Mouse (Mus musculus): ENCODE measurements around the gene Slc6a20a. TPM values are rescaled to one million over a fixed set of nuclear protein-coding genes. Genes with fewer than 3 reads are reported as not detected.
"Not testable (repeated sequence)": the region's sequence is repeated elsewhere in the genome, so short reads cannot be mapped to it uniquely, and the experiment has no call there.

Slc6a20a gene
- not detected for total RNA-seq (2021)
- long read RNA-seq, experiment 1 = 0 reads
- long read RNA-seq, experiment 2 = 0 reads

DNA sequence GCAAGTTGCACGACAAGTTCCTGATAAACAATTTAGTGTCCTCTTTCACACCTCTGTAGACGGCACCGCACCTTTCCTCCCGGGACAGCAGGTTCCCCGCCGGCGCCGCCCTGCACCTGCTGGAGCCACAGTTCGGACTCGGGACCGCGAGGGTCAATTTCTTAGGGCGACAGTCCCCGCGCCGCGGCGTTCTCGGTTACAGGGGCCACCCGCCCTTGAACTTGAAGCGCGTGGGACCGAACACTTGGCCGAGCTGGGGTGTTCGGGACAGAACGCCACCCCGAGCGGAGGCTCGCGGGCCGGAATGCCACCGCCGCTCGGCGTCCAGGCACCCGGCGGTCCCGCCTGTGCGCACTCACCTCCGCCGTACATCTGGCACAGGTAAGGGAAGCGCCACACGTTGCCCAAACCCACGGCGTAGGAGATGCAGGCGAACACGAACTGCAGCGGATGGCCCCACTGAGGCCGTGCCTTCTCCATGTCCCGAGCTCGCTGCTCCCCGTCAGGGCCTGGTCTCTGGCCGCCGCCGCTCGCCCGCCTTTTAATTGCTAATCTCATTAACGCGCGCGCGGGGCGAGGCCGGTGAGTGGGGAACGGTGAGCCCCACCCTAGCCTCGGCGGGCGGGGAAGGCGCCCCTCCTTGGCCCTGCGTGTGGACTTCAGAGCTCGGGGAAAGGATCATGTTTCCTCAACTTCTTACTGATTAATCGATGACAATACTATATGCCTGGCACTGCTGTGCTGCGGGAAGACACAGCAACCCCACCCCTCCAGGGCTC, at the start of gene Slc6a20a, which contains the start of gene Ccr9:
Gene Slc6a20a (minus strand): TSS at position 559 of the 779 bp plus-strand sequence.
Gene Ccr9 (plus strand): TSS at position 113 of the 779 bp plus-strand sequence.
- peak; percentile 10 for DNase-seq

- no peak for DNase-seq
Measured at GRCm38 (mm10) chr9:123722737-123723493, 44.2 kb upstream of the Slc6a20a start.

DNA sequence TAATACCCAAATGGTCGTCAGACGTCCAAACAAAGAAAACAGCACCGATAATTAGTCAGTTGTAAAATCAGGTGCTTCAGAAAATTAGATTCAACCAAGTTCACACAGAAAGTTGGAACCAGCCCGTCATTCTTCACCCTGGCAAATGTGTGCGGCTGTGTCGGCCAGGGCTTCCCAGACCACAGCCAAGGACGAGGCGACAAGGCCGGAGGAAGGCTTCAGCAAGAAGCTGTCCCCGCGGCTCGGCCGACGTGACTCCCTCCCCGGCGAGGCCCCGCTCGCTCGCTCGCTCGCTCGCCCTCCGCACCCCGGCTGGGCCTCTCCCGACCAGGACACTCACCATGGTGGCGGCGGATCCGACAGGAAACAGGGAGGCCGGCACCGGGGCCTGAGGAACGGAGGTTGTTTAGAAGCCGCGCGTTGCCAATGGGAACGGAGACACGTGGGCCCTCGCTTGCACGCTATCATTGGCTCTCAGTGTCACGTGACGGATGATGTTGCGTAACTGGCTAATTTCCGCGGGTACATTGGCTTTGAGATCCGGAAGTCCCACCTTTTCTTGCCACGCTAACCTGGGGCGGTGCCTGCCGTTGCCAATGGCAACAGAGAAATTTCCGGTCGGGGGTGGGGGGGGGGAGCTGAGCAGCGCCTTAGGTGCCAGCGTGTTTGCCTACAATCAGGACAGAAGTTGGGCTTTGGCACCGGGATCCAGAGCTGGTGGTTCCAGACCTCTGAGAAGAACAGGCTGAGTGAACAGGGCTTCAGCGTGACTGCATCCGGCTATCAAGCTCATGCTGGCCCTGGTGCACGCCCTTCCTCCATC, 38.7 kb upstream of the Slc6a20a start, which contains the start of gene Lztfl1:
Gene Lztfl1 (minus strand): TSS at position 512 of the 823 bp plus-strand sequence.
- peak; percentile 94 for DNase-seq

GRCm38 (mm10) chr9:123716301-123716700, 37.6 kb upstream of the Slc6a20a start:
- DNase-seq = no peak

DNA sequence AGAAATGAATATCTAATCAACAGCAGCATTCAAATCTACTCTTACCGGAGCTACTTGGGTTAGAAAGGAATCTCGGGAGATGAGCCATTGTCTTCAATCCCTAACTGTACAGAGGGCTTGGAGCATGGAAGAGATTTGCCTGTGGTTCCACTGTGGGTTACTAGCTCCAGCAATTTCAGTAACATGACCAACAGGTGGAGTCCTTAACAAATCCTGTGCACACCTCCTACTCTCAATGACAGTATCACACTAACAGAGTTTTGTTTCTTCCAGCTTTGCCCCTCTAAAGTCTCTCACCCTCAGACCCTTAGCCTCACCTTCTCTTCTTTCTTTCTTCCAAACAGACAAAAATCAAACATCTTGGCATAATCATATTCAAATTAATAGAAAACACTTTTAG, 34.4 kb upstream of the Slc6a20a start:
- no peak for DNase-seq

DNA sequence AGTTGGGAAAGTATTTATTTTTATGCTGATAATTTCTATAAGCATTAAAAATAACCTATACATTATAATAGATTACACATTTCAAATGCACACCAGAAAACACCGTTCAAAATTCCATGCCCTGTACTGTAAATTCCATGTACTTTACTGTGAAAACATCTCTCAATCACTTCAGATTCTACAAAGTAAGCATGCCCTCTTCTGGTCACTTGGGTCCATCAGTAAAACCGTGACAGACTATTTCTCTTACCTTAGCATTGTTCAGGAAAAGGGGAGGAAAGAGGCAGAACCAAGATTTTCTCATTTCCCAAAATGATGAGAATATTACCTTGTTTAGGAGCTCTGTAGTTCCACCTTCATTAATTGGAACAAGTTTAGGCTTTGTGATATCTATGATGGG, 30.5 kb upstream of the Slc6a20a start:
- no peak for DNase-seq

DNA sequence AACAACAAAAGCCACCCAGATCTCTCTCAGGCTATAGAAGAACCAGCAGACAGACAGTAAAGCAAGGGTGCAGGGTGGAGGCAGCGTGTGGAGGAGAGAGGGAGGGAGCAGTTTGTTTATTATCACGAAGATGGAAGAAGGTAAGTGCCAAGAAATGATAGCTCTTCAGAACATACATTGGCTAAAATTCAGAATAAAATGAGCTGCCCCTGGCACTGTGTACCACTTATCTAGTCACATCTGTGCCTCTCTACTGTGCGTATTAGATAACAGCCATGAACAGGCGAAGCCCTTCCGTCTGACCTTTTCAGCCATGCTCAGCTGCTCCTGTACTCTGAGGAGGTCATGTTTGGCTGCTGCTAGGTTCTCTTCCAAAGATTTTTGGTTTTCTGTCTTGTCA, 23.1 kb upstream of the Slc6a20a start:
- no peak for DNase-seq

GRCm38 (mm10) chr9:123695634-123696302, 17.1 kb upstream of the Slc6a20a start:
- DNase-seq = no peak

- no peak for DNase-seq
Measured at GRCm38 (mm10) chr9:123688227-123688626, 9.5 kb upstream of the Slc6a20a start.

DNA sequence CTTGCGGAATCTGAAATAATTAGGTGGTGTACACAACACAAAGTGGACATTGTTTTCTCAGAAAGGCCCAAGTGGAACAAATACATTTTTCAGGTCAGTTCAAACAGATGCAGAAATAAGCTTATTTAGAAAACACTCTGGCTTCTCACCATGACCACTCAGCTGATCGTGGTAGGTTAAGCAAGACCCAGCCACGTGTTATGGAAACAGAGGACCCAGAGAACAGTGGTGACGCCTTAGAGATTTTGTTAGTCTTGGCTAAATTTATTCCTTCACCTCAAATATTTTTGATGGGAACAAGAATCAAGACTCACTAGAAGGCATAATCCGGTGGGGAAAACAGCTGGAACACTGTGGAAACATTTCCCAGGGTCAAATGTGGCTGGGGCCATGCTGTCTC, 7.5 kb upstream of the Slc6a20a start:
- DNase-seq = no peak

DNA sequence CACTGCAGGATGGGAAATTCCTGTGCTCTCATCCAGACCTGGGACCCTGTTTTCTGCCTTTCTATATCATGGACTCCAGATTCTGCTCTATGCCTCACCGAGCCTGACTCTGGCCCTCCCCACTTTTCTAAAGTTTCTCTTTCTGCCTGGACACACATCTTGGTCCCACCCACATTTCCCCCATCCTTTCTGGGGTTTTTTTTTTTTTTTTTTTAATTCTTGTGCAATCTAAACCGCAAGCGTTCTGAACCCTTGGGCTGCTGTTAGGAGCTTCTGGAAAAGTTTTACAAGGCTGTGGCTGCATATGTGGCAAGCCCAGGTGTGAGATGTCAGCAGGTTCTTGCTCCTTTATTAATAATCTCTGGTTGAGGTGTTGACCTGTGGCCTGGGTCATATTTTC, 5.0 kb upstream of the Slc6a20a start:
- DNase-seq = no peak

DNA sequence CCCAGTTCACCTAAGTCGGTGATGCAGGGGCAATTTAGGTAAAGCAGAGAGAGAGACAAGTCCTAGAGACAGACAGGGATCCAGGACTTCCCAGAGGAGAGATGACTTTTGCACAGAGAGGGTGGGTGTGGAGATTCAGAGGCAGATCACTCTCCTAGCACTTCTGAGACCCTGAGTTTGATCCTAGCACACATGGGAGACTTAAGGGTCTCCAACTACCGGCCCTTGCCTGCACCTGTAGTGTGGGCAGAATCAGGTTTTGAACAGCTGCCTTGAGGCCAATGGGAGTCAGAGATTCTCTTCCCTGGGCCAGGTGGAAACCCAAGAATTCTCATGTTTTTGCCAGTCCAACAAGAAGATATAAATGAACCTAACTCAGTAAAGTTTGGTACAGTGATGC, 513 bp upstream of the Slc6a20a start:
- no peak for DNase-seq

DNA sequence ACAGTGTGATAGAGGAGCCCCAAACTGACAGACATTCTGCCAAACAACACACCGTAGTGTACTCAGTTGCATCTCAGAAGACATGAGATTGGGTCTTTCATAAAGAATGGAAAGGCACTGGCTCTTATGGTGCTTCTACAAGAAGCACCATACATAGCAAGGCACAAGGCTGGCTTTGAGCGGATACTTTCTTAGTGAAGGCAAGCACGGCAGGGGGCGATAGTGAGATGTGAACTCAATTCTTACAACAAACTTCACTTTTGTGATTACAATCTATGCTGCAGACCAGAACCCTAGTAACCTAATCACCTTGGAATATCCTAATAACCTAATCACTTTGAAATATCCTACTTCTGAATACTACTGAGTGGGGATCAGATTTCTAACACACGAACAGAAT, 13.0 kb downstream of the Slc6a20a start:
- no peak for DNase-seq

GRCm38 (mm10) chr9:123659986-123660676, 18.6 kb downstream of the Slc6a20a start:
- not testable (repeated sequence) for DNase-seq

DNA sequence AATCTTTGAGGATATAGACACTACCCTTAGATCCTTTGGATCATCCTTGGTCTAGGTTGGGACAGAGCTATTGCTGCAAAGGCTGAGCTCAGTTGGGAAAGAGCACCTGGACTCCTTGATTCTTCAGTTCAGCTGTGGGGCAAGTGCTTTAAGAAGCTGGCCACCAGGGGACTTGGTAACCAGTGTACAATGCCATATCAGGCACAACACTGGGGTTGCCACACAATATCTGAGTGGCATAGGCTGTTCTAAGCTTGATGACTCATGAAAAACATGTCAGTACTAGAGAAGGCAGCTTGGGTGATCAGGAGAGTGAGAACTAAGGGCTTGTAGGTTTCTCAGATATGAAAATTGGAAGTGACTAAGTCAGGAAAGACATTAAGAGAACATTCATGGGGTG, 19.7 kb downstream of the Slc6a20a start:
- no peak for DNase-seq

DNA sequence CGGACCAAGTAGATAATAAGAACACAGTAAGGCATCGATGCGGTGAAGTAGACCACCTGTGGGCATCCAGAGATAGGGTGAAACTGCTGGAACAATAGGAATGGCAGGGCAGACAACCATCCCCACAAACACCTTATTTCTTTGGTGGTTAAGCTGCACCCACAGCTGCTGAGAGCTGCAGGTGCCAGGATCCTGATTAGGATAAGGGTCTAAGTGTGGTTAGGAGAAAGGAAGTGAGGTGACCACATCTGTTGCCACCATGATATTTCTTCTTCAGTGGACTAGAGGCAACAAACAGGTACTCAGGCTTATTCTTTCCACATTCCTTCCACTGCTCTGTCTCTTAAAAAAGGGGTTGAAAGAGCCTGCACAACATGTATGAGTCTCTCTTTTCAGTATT, 21.2 kb downstream of the Slc6a20a start:
- no peak for DNase-seq

DNA sequence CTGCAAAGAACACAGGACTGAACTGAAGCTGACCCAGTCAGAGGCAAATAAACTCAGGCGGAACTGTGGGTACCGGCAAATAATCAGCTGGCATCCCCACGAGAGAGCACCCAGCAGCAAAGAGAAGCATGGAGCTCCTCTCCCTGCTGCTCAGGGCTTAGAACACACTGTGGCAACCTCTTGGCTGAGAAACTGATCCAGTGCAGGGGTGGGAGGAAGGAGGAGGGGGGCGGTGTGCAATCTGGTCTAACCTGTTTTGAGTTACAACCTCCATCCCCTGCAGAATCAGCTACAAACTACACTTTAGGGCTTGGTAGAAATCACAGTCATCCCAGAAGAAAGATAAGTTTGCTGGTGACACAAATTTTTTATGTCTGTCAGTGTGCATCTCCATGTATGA, 27.3 kb downstream of the Slc6a20a start:
- DNase-seq = no peak

- DNase-seq = no peak
Measured at GRCm38 (mm10) chr9:123649785-123650511, 28.7 kb downstream of the Slc6a20a start.

DNA sequence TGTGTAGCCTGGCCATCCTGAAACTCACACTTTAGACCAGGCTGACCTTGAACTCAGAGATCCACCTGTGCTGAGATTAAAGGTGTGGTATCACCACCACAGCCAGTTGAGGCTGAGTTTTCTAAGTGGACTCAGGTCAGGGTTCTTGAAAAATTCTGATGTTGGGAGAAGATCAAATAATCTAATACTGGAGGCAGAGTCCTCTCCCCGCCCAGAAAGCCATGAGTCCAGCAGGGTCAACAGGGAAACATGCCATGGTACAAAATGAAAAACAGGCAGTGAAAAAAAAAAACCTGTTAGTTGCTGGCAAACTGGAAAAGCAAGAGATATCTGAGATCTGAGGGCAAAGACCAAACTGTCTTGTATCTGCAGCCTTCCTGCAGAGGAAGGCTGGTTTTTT, 38.6 kb downstream of the Slc6a20a start:
- no peak for DNase-seq

GRCm38 (mm10) chr9:123638668-123639089, 40.0 kb downstream of the Slc6a20a start:
- no peak for DNase-seq

Data from gastrocnemius, postnatal 25 days (tissue).